Mouse (Mus musculus): ENCODE results near the gene Cep97.

GRCm38 (mm10) chr16:55852943-55853727, 81.5 kb downstream of the Cep97 start:
- TF ChIP-seq USF1 (IDR thresholded peaks at IDR 0.05; ENCODE audit: low read depth) (no peak), POLR2AphosphoS2 (IDR thresholded peaks at IDR 0.05; ENCODE audit: insufficient read length, low read depth) (no peak), POLR2A (IDR thresholded peaks at IDR 0.05; ENCODE audit: insufficient read length, low read depth) (no peak), E2F4 (IDR thresholded peaks at IDR 0.05; ENCODE audit: insufficient read depth) (no peak), TCF12 (IDR thresholded peaks at IDR 0.05; ENCODE audit: insufficient read depth, poor library complexity, severe bottlenecking) (no peak), CEBPB (IDR thresholded peaks at IDR 0.05; ENCODE audit: insufficient read depth, poor library complexity, severe bottlenecking) (no peak), MAX (IDR thresholded peaks at IDR 0.05; ENCODE audit: low read depth) (no peak), MYOD1 (IDR thresholded peaks at IDR 0.05; ENCODE audit: control insufficient read depth in 1 of 3, insufficient read length in 2 of 3, low read depth in 2 of 3) (no peak), MYOG (IDR thresholded peaks at IDR 0.05; ENCODE audit: control insufficient read depth in 1 of 3, insufficient read depth in 1 of 3, insufficient read length in 2 of 3, low read depth in 2 of 3) (no peak), SRF (IDR thresholded peaks at IDR 0.05; ENCODE audit: control insufficient read depth, insufficient read length, low read depth) (no peak)

Data from myocyte (in vitro differentiated cells).